Mouse (Mus musculus) kidney, adult 9 months (tissue): ENCODE measurements at regions not wholly inside any gene's neighbourhood (a gene's known extent, or its start where the extent isn't known, plus 50 kb on each side); places are given as distances from the start of the nearest gene placed in this dataset.

Experiments used
- DNase-seq: peaks from one replicate; pipeline ENCODE4 v3.0.0; 2022

GRCm38 (mm10) chr11:15027213-15027612 lies 428.1 kb downstream of the Pom121l12 start:
- DNase-seq = no peak

DNA sequence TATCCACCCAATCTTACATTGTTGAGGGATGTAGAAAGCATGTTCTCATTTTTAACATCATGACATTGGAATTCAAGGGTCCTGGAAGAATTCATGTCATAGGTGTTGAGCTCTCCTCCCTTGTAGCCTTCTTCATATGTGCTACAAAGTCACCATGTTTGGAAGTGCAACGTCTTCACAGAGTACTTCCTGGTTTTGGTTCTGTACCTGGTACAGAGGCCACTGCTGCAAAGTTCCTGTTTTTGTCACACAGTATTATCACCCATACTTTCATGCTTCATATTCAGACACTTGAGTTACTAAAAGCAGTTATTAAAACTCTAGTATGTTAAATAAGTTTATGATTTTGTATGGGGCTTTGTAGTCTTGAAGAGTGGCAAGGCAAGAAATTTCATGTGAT lies 443.1 kb downstream of the Pom121l12 start:
- DNase-seq = no peak

DNA sequence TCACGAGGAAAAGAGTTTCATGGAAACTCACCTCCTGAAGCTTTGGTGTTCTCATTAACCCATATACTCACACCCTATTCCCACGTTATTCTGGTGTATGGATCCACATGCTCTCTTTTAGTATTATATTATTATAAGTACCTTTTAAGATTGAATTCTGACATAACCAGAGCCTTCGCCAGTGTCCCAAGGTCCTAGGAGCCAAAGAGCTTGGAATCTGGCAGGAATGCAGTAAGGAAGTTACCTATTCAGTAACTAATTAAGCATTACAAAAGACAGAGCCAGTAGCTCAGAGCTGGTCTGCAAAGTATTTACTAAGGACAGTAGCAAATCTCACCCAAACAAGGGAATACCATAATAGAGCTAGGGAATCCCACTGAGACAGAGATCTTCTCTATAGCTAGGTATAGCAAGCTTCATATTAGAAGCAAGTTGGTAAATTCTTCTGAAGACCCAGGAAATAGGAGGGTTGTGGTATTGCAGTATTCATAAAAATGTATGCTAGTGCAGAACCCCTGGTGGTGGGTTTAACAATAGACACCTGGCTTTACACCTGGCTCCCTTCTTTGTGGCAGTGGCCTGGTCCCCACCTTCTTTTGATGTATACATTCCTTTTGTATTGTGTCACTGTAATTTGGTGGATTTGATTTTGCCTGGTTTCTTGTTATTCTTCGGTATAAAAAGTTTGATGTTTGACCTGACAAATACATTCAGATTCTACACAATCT lies 490.0 kb downstream of the Pom121l12 start:
- peak; percentile 53 for DNase-seq

DNA sequence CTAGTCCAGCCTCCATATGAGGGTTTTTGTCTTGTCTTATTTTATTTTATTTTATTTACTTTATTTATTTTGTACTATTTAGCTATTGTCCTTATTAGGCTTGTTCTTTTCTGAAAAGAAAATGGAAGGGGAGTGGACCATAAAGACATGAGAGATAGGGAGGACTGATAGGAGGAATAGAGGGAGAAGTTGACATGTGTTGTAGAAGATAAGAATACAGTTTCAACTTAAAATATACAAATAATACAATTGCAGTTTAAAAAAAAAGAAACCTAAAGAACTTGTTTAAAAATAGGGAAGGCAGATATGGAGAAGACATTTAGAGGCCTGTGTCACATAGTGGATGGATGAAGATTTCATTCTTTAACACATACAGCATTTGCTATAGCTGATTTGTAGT lies 497.8 kb downstream of the Pom121l12 start:
- no peak for DNase-seq

- DNase-seq = no peak
Measured at GRCm38 (mm10) chr11:15108046-15108445, 509.0 kb downstream of the Pom121l12 start.

DNA sequence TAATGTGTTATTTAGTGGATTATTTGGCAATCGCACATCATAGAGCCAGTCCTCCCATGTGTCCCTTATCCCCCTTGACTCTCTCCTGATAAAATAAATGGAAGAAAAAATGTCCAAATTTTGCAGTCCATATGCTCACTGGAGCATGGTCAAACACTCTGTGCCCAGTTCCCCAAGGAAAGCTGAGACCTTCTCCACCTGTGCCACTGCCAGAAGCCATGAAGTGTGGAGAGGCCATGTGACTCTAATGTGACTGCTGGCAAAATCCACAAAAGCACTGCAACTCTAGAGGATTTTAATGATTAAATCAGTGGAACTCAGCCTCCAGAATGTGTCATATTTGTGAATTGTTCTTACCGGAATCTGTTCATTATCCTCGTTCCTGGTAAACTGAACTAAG lies 514.5 kb downstream of the Pom121l12 start:
- peak; percentile 60 for DNase-seq

DNA sequence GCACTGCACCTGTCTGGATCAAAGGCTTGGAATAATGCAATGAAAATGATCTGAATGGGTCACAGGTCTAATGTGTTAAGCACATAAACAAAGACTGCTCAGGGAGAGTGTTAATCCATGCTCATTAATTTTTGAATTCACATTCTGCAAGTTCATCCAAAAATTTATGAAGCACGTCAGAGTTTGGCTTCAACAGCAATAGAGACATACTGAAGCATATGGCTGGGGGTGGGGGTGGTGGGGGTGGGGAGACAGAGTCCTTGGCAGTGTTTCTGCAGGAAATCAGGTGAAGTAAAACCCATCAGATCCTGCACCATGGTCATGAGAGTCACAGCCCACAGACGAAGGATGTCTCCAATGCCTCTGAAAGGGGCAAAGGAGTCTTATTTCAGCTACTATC lies 526.7 kb downstream of the Pom121l12 start:
- no peak for DNase-seq
